ENCODE assay signal across 7 mouse cellular contexts in the genomic region with DNA sequence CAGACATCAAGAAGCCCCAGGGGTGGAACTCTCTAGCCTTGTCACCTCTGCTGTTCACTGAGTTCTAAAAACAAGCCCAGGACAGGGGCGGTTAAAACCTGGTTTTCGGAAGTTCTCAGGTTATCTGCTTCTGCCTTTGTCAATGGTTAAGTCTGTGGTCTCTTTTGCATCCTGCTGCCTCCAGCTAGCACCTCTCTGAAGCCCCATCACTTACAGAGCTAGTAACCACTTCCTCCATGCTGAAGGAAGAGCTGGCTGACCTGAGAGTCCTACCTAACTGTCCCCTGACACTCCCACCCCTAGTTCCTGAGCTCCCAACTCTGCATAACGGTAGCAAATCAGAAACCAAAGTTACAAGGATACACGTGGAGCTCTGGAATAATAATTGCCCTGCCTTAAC. TPM values are rescaled to one million over a fixed set of nuclear protein-coding genes. Genes with fewer than 3 reads are reported as not detected.
DNase-seq lines count a peak whose midpoint lies in the region; ATAC-seq and TF ChIP-seq lines count a peak whose summit lies in the region.

No protein-coding gene starts in this region.

- TF ChIP-seq CTCF in C2C12 (IDR thresholded peaks at IDR 0.05; ENCODE audit: control insufficient read depth, insufficient read depth, insufficient read length) = no peak

- H3K27me3 ChIP-seq in C2C12 (ENCODE audit: control insufficient read depth, insufficient read depth, insufficient read length) = no peaks in the 10 kb centered on the region
- no peaks in the 10 kb centered on the region for H3K27me3 ChIP-seq in forebrain, embryonic 12.5 days
- H3K27me3 ChIP-seq in liver, embryonic 15.5 days = no peaks in the 10 kb centered on the region

- H3ac ChIP-seq in C2C12 (ENCODE audit: control insufficient read depth, insufficient read length, low read depth) = peak overlapping the region; percentile 38

- H3K79me2 ChIP-seq in C2C12 (ENCODE audit: control insufficient read depth, insufficient read depth) = peaks cover 31% of the 10 kb centered on the region

- DNase-seq in 416B (ENCODE audit: low read depth) = peak; percentile 91
- peak; percentile 84 for DNase-seq in thymus, postnatal 0 days (ENCODE audit: low spot score)
- no peak for DNase-seq in gastrocnemius, postnatal 25 days
- DNase-seq in kidney, postnatal 14 days = no peak

- peaks cover 37% of the 10 kb centered on the region for H3K4me1 ChIP-seq in forebrain, embryonic 12.5 days
- H3K4me1 ChIP-seq in liver, embryonic 15.5 days (replicated peaks) = peaks cover 96% of the 10 kb centered on the region

- peak overlapping the region; percentile 85 for H3K4me2 ChIP-seq in forebrain, embryonic 12.5 days
- H3K4me2 ChIP-seq in liver, embryonic 15.5 days = peak overlapping the region; percentile 95

- ATAC-seq in forebrain, embryonic 12.5 days (ENCODE audit: low FRiP score) = no peak
- ATAC-seq in liver, embryonic 15.5 days (ENCODE audit: insufficient read depth) = no peak

- H3K9me3 ChIP-seq in forebrain, embryonic 12.5 days = no peaks in the 10 kb centered on the region
- H3K9me3 ChIP-seq in liver, embryonic 15.5 days (replicated peaks) = no peaks in the 10 kb centered on the region

- peak overlapping the region; percentile 44 for H3K4me3 ChIP-seq in C2C12 (ENCODE audit: insufficient read depth, poor library complexity, severe bottlenecking)
- H3K4me3 ChIP-seq in forebrain, embryonic 12.5 days (replicated peaks) = peak overlapping the region; percentile 62
- H3K4me3 ChIP-seq in liver, embryonic 15.5 days (replicated peaks) = peak overlapping the region; percentile 74

- peaks cover 17% of the 10 kb centered on the region for H3K36me3 ChIP-seq in C2C12 (ENCODE audit: control insufficient read depth, insufficient read depth)
- peaks cover 5% of the 10 kb centered on the region for H3K36me3 ChIP-seq in forebrain, embryonic 12.5 days (replicated peaks)
- 0 out of 2 replicates have a peak, but pooled peaks cover 10% of the 10 kb centered on the region for H3K36me3 ChIP-seq in liver, embryonic 15.5 days (replicated peaks)

- H3K79me3 ChIP-seq in C2C12 (ENCODE audit: low read depth) = peaks cover 6% of the 10 kb centered on the region

- no peak overlapping the region for H3K27ac ChIP-seq in forebrain, embryonic 12.5 days
- peak overlapping the region; percentile 98 for H3K27ac ChIP-seq in liver, embryonic 15.5 days (replicated peaks)

- H3K9ac ChIP-seq in forebrain, embryonic 12.5 days = peak overlapping the region; percentile 53; the same call in 1 of the 2 replicates
- peak overlapping the region; percentile 79 for H3K9ac ChIP-seq in liver, embryonic 15.5 days

- 46% methylated on average over 4 of the region's 4 CpGs for WGBS in forebrain, embryonic 12.5 days
- WGBS in liver, embryonic 15.5 days (ENCODE audit: insufficient replicate concordance) = 10% methylated on average over 4 of the region's 4 CpGs

TF ChIP-seq in C2C12, 6 proteins besides CTCF, POLR2A, EP300 and RAD21:
- TF ChIP-seq MYOD1 (IDR thresholded peaks at IDR 0.05; ENCODE audit: control insufficient read depth, insufficient read length, low read depth) (no peak), MYOG (IDR thresholded peaks at IDR 0.05; ENCODE audit: control insufficient read depth, extremely low read depth, insufficient read length) (no peak)

RNA-seq across cellular contexts. Expression of a gene that starts 1.0 kb away (rescaled TPM):
- polyA plus RNA-seq in C2C12 (2012; fragmentation: generic; extraction: Trizol) = 34.2 TPM
- polyA plus RNA-seq in forebrain, embryonic 12.5 days (2016; fragmentation: Nextera tagmentation; extraction: Ambion mirVana) = 52.4 and 54.1 TPM in 2 replicates
- 28.0 and 31.6 TPM in 2 replicates for polyA plus RNA-seq in liver, embryonic 15.5 days (2015; fragmentation: Nextera tagmentation; extraction: Ambion mirVana)
- 107 and 114 TPM in 2 replicates for polyA plus RNA-seq in thymus, postnatal 0 days (2015; fragmentation: Nextera tagmentation; extraction: Ambion mirVana)
- 1 to 10 TPM; 5.7 to 6.8 TPM for total RNA-seq in gastrocnemius, postnatal 25 days (2021)

RNA-seq across cellular contexts. Expression of a gene that starts 1.3 kb away (rescaled TPM):
- polyA plus RNA-seq in C2C12 (2012; fragmentation: generic; extraction: Trizol) = 0.43 TPM
- 20.6 and 21.6 TPM in 2 replicates for polyA plus RNA-seq in forebrain, embryonic 12.5 days (2016; fragmentation: Nextera tagmentation; extraction: Ambion mirVana)
- polyA plus RNA-seq in liver, embryonic 15.5 days (2015; fragmentation: Nextera tagmentation; extraction: Ambion mirVana) = 7.1 and 8.1 TPM in 2 replicates
- 17.8 and 20.1 TPM in 2 replicates for polyA plus RNA-seq in thymus, postnatal 0 days (2015; fragmentation: Nextera tagmentation; extraction: Ambion mirVana)
- 1 to 10 TPM; 2.4 to 3.8 TPM for total RNA-seq in gastrocnemius, postnatal 25 days (2021)

RNA-seq across cellular contexts. Expression of a gene that starts 22.8 kb away (rescaled TPM):
- polyA plus RNA-seq in C2C12 (2012; fragmentation: generic; extraction: Trizol) = 61.4 TPM
- polyA plus RNA-seq in forebrain, embryonic 12.5 days (2016; fragmentation: Nextera tagmentation; extraction: Ambion mirVana) = 74.4 and 75.4 TPM in 2 replicates
- polyA plus RNA-seq in liver, embryonic 15.5 days (2015; fragmentation: Nextera tagmentation; extraction: Ambion mirVana) = 74.9 and 84.6 TPM in 2 replicates
- polyA plus RNA-seq in thymus, postnatal 0 days (2015; fragmentation: Nextera tagmentation; extraction: Ambion mirVana) = 119 and 125 TPM in 2 replicates
- 100 to 1,000 TPM; 243 to 270 TPM for total RNA-seq in gastrocnemius, postnatal 25 days (2021)

RNA-seq across cellular contexts. Expression of a gene that starts 41.3 kb away (rescaled TPM):
- 51.3 TPM for polyA plus RNA-seq in C2C12 (2012; fragmentation: generic; extraction: Trizol)
- 87.5 and 89.3 TPM in 2 replicates for polyA plus RNA-seq in forebrain, embryonic 12.5 days (2016; fragmentation: Nextera tagmentation; extraction: Ambion mirVana)
- polyA plus RNA-seq in liver, embryonic 15.5 days (2015; fragmentation: Nextera tagmentation; extraction: Ambion mirVana) = 20.2 and 21.8 TPM in 2 replicates
- polyA plus RNA-seq in thymus, postnatal 0 days (2015; fragmentation: Nextera tagmentation; extraction: Ambion mirVana) = 48.0 and 54.8 TPM in 2 replicates
- total RNA-seq in gastrocnemius, postnatal 25 days (2021) = 10 to 100 TPM; 22.1 to 25.0 TPM

RNA-seq across cellular contexts. Expression of a gene that starts 43.9 kb away (rescaled TPM):
- polyA plus RNA-seq in C2C12 (2012; fragmentation: generic; extraction: Trizol) = 53.8 TPM
- polyA plus RNA-seq in forebrain, embryonic 12.5 days (2016; fragmentation: Nextera tagmentation; extraction: Ambion mirVana) = 84.3 and 85.1 TPM in 2 replicates
- 14.4 and 15.9 TPM in 2 replicates for polyA plus RNA-seq in liver, embryonic 15.5 days (2015; fragmentation: Nextera tagmentation; extraction: Ambion mirVana)
- polyA plus RNA-seq in thymus, postnatal 0 days (2015; fragmentation: Nextera tagmentation; extraction: Ambion mirVana) = 31.6 and 31.9 TPM in 2 replicates
- total RNA-seq in gastrocnemius, postnatal 25 days (2021) = 10 to 100 TPM; 30.5 to 31.4 TPM

Comparison
In these comparisons a context has a peak if more than half of its experiments do, and no peak if none do; other contexts are left out.
1. DNase-seq: peak in 416B (single experiment) and thymus, postnatal 0 days (single experiment); none in gastrocnemius, postnatal 25 days (single experiment) and kidney, postnatal 14 days (single experiment).
2. Peak in every context shown above with its lines, with median percentiles within 50 percentile points of each other: H3K4me3 ChIP-seq.